Mouse (Mus musculus) ovary, postnatal 14 days (tissue): ENCODE measurements at regions not wholly inside any gene's neighbourhood (a gene's known extent, or its start where the extent isn't known, plus 50 kb on each side); places are given as distances from the start of the nearest gene placed in this dataset.
"Not testable (repeated sequence)": the region's sequence is repeated elsewhere in the genome, so short reads cannot be mapped to it uniquely, and the experiment has no call there.

ENCODE experiments used
- DNase-seq: peaks from one replicate; pipeline ENCODE4 v3.0.0; 2022; ENCODE audit warnings: low spot score

DNA sequence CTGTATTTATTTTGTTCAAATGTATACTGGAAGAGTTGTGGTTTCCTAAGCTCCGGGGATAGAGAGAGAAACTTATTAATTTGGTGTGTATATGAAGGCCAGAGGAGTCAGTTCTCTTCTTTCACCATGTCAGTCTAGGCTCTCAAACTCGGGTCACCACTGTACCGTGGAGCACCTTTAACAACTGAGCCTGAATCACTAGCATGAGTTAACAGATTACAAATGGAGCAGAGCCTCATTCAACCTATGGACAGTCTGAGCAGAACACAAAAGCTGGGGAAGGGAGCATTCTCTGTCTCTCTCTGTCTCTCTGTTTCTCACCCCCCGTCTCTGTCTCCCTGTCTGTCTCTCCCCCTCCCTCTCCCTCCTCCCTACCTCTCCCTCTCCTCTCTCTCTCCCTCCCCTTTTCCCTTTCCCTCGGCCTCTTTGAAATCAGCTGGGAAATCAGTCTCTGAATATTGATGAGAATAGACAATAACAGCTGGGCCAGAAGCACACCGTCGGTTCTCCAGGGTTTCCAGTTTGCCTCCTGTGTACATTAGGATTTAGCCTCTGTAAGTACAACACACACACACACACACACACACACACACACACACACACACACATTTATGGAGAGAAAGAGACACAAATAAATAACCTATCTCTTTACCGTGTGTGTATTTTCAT lies 200.4 kb upstream of the 1700056E22Rik start:
- no peak for DNase-seq

- DNase-seq: no peak
Measured at GRCm38 (mm10) chr1:184233741-184234255, 199.7 kb upstream of the 1700056E22Rik start.

GRCm38 (mm10) chr1:184222326-184222725 lies 188.2 kb upstream of the 1700056E22Rik start:
- DNase-seq: no peak

DNA sequence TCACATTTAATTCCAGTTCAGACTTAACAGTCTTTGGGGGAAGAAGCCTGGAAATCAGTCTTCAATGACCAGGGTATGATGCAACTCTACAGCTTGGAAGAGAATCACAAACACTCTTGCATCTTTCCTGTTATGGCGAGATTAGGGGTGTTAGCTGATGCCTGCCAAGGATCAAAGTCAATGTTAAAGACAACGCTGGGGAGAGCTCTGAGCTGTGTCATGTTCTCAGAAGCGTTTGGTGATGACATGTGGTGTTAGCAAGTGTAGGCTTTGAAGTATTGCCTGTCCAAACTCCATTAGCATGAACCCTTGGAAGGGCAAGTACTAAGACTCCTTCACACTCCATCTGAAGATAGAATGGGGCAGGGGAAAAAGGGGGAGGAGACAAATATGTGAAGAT lies 187.7 kb upstream of the 1700056E22Rik start:
- no peak for DNase-seq

- DNase-seq: no peak
Measured at GRCm38 (mm10) chr1:184197272-184197671, 163.2 kb upstream of the 1700056E22Rik start.

GRCm38 (mm10) chr1:184191325-184191724 lies 157.2 kb upstream of the 1700056E22Rik start:
- DNase-seq: no peak

GRCm38 (mm10) chr1:184187582-184187981 lies 153.5 kb upstream of the 1700056E22Rik start:
- DNase-seq: no peak

DNA sequence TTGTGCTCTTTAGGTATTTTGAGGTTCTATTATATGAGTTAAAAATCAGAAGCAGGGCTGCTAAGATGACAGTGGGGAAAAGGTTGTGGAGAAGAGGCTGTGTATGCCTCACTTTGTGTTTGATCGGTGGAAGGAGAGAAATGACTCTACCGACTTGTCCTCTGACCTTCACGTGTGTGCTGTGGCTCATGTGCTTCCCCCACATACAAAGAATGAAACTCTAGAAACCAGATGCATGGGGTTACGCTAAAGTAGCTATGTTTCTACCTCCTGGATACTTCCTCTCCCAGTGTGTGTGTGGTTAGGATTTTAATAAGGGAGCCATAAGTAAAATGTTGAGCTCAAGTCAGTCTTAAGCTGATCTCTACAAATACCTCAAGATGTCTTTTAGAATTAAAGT lies 148.1 kb upstream of the 1700056E22Rik start:
- no peak for DNase-seq

DNA sequence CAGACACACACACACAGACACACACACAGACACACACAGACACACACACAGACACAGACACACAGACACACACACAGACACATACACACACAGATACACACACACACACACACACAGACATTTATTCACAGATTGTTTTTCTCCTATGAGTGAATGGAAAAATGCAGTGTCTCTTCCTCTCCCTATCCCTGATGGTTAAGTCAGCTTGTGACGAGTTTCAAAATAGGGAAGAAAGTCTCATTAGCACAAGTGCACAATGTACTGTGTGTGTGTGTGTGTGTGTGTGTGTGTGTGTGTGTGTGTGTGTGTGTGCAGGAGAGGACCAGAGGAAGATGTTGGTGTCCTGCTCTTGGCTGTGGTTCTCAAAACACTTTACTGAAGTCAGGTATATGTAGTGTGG lies 140.3 kb upstream of the 1700056E22Rik start:
- not testable (repeated sequence) for DNase-seq

DNA sequence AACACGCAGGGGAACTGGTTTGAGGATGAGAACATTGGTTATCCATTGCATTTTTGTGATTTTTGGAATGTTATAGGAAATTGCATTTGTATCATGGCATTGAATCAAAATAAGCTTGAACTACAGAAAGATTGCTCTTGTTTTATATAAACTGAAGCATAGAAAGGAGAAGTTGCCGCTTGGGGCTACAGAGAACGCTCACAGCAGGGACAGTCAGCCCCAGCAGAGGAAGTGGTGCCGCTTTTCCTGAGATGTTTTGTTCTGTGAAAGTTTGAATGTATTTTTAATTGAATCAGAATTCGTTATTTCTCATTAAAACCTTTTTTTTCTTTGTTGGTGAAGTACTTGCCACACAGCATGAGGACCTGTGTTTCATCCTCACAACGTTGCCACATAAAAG lies 139.6 kb upstream of the 1700056E22Rik start:
- no peak for DNase-seq

DNA sequence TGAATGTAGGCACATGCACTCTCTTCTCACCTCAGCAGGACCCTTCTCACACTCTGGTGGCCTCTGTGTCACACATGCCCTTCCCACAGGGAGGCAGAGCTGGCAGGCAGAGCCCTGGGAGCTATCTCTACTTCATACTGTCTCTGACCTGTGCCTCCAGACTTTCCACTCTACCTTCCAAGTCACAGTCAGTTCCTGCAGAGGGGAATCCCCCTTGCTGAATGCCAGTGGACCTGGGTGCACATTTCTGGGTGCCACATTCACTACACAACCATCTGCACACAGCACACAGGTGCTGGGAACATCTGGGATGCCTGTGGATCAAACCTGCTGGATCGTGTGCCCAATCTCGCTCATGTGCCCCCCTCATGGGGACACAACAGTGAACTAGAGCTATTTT lies 138.9 kb upstream of the 1700056E22Rik start:
- no peak for DNase-seq

DNA sequence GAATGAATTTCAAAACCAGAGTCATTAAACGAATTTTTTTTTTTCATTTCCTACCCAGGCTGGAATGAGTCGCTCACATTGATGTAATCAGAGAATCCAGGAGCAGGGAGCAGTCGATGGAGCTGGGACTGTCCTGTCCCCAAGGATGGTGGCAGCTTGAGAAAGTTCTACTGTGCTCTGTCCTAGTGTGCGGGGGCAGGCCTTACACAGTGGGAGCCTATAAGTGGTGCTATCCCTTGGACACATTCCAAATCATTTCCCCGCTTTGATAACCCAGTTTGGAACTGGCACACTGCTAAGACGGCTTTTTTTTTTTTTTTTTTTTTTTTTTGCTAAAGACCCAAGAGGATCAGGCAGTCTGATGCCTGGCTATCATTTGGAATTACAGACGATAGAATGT lies 137.5 kb upstream of the 1700056E22Rik start:
- DNase-seq: no peak

DNA sequence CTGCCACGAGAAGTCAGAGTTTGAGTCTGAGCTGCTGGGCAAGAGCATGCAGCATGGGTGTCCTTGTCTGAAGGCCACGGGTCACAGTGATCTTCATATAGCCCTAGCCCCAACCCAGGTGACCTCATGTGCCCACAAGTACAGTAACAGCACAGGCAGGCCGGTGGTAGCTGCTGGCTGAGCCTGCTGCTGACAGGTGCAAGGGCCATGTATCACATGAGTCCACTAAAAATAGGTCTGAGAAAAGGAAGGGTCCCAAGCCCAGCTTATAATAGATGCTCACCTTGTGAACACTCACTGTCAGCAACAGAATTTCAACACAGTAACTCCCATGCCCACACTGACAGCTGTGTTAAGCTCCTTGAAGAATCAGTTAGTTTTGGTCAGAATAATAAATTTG lies 136.8 kb upstream of the 1700056E22Rik start:
- no peak for DNase-seq

DNA sequence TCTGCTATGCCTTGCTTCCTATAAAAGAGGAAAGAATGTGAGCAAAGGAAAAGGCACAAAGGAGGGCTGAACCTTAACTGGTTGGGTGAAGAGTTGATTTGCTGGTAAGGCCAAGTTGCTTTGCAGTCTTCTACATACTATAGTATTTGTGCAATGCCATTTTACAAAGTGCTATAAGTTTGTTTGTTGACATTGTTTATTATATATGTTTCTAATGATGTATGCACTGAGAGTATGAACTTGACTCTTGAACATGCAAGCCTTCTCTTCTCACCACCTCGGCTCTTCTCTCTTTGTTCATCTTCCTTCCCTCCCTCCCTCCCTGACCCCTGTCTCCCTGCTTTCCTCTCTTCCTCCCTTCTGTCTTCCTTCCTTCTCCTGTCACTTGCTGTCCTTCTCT lies 135.9 kb upstream of the 1700056E22Rik start:
- DNase-seq: no peak

DNA sequence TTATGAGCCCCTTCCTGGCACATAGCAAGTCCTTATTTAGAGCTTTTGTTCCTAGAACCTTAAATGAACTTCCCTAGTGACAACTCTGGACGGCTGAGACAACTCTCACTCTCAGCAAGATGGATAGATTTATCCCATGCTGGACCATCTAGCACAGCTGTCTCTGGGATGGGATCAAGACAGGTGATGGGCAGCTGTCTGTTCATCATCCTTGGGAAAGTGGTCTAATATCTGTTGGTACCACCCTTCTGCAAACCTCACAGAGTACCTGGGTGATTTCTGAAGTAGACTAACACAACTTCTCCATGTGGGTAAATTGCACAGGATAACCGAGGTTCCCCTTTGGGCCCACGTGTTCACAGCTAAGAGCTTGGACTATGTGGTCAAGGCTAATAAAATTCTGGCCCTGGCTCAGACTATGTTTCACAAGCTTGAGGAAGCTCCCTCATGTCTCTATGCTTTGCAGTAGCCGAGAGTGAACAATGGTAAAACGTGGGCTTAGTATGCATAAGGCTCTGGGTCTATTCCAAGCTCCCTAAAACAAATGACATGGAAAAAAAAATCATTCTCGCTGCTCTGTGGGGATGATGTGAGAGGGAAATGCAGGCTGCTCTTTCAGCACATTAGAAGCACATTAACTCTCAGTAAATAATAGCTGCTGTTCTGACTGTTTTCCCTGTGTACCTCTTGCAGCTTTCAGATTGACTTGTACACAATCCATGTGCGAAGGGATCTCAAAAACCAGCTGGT lies 135.1 kb upstream of the 1700056E22Rik start:
- no peak for DNase-seq

DNA sequence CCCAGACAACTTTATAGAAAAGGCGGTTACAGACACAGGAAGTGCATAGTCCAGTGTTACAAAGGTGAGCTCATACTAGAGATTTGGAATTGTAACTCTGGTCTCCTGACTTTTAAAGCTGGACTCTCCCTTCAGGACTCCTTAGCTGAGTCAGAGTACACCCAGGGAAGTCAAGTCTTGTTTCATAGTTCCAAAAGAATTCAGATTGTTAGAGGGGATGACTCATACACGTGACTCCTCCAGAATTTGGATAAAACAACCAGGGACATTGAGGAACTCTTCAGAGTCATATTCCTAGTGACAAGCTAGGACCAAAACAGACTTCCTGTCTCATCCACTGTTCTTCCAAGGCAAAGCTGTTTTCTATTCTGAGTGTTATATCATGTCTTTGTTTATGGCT lies 132.8 kb upstream of the 1700056E22Rik start:
- no peak for DNase-seq

DNA sequence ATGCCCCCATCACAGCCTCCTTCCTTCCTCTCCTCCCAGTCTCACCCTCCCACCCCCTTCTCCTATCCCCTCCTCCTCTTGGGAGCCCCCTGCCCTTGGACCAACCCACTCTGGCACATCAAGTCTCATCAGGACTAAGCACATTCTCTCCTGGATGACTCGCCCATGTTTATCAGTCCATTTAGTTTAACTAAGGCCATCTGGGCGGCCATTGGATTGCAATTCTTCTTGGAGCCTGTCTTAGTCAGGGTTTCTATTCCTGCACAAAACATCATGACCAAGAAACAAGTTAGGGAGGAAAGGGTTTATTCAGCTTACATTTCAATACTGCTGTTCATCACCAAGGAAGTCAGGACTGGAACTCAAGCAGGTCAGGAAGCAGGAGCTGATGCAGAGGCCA lies 128.4 kb upstream of the 1700056E22Rik start:
- DNase-seq: not testable (repeated sequence)

DNA sequence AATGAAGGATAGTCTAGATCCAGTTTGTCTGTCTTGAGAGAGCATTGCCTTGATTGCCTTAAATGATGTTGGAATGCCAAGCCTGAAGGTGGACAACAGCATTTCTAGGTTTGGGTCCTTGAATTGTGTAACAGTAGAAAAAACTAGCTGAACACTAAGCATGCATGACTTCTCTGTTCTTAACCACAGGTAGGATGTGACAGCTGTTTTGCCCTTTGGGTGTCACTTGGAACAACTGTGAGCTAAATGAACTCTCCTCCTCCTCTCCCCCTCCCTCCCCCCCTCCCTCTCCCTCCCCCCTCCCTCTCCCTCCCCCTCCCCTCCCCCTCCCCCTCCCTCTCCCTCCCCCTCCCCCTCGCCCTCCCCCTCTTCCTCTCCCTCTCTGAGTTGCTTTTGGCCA lies 113.6 kb upstream of the 1700056E22Rik start:
- no peak for DNase-seq

- no peak for DNase-seq
Measured at GRCm38 (mm10) chr1:184142974-184143373, 108.9 kb upstream of the 1700056E22Rik start.

DNA sequence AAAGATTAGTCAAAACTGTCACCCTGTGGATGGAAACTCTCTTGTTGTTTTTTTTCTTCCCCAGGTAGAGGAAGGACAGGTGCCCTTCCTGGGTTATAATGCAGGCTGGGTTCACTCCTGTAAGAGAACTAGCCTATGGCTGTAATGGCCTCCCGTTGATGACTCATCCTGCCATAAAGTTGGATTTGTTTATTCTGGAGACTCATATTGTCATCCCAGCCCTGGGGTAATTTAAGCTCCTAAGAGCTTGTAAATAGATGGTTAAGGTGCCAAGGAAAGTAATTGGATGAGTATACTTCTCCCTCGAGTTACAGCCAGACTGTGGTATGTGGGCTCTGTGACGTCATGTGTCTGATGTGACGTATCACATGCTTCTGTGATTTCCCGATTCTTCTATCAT lies 106.4 kb upstream of the 1700056E22Rik start:
- no peak for DNase-seq

DNA sequence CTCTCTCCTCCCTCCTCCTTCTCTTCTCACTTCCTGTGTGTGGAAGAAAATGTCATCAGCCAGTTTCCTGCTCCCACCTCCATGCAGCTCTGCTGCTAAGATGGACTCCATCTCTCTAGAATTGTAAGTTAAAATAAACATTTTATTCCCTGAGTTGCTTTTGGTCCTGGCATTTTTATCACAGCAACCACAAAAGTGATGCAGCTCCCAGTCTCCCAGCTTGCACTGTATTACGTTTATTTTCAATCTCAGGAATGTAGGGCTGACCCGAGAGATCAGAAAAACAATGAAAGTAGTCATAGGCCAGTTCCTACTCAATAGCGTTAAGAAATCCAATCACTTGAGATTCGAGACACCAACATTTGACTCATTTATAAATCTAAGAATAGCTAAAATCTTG lies 106.0 kb upstream of the 1700056E22Rik start:
- DNase-seq: no peak

DNA sequence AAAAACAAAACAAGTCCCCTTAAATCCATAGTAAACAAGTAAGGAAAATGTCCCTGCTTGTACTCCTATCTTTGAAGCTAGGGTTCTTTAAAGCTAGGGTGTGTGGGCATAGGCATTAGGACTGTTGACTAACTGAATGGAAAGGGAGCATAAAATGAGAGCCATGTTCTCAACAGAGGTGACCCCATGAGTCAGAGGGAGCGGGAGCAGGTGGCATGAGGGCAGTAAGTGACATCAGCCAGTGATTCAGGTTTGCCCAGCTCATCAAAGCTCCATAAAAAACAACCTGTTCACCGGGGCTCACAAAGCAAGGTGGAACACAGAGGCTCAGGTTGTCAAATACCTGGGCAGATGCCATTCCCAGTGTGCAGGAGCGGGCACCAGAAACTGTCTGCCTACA lies 104.6 kb upstream of the 1700056E22Rik start:
- no peak for DNase-seq

- no peak for DNase-seq
Measured at GRCm38 (mm10) chr1:184130897-184131296, 96.8 kb upstream of the 1700056E22Rik start.

DNA sequence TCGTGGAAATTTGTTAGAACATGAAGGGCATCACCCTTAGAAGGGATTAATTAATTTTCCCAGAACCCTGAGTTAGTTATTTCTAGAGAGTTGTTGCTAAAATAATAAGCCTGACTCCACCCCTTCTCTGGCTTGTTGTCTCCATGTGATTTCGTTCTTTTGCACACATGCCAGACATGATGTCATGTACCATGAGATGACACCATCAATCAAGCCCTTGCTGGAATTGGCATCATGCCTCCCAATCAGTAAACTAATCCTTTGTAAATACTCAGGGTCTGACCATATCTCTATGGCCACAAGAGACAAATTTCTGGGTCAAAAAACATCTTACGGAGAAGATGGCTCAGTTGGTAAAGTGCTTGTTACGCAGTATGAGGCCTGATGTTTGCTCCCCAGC lies 93.2 kb upstream of the 1700056E22Rik start:
- DNase-seq: no peak
